Mouse (Mus musculus): Measurements from ENCODE around the gene Foxc2.

- TF ChIP-seq CTCF (IDR thresholded peaks at IDR 0.05; ENCODE audit: control insufficient read depth, insufficient read depth, low read length) (no peak), POLR2A (IDR thresholded peaks at IDR 0.05; ENCODE audit: borderline replicate concordance, control insufficient read depth, low read depth, low read length) (no peak)
Measured at GRCm38 (mm10) chr8:121122368-121122767, 6.4 kb downstream of the Foxc2 start.

Measured in bone marrow, adult 2 months (tissue).